Mouse (Mus musculus): ENCODE data around the gene Moxd1.

DNA sequence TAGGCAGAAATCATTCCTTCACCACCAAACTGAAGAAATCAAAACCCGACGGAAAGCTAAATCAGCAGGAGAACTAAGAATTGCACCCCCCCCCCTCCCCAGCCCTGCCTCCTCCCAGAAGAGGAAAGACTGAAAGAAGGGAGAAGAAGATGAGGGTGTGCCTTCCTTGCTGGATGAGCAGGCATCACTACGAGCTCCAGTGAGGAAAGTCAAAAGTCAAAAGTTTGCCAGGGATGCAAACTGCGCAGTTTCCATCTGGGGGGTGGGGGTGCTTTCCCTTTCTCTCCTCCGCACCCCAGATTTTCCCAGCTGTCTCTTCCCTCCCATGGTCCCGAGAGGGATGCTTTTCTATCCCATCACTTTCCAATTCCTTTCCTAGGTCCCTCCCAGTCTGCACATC is 406 bp upstream of the Moxd1 start:
- no peak for TF ChIP-seq CTCF (IDR thresholded peaks at IDR 0.05; ENCODE audit: low read depth)
- TF ChIP-seq EP300 (IDR thresholded peaks at IDR 0.05; ENCODE audit: low read depth) = no peak

All from liver, embryonic 14.5 days (tissue).